Mouse (Mus musculus) forebrain, embryonic 13.5 days (tissue): ENCODE results near the gene Mmp14. TPM values are rescaled to one million over a fixed set of nuclear protein-coding genes. Genes with fewer than 3 reads are reported as not detected.

ENCODE experiments used
- ATAC-seq: fragments of 200-750 bp; cut with Nextera tagmentation; 2 replicates; pipeline ENCODE4 v1.8.0; 2017
- H3K27ac ChIP-seq: fragments of 300-500 bp; sonication (generic); 2 replicates; pipeline ENCODE4 v1.5.1; 2015; ENCODE audit warnings: inconsistent platforms, mild to moderate bottlenecking, moderate library complexity
- H3K27me3 ChIP-seq: fragments of 300-500 bp; sonication (generic); 2 replicates; pipeline ENCODE4 v1.6.1; 2015; ENCODE audit warnings: mild to moderate bottlenecking, inconsistent platforms
- H3K36me3 ChIP-seq: fragments of 300-500 bp; sonication (generic); 2 replicates; pipeline ENCODE4 v1.6.1; 2015; ENCODE audit warnings: mild to moderate bottlenecking, inconsistent platforms; ENCODE audit not compliant: poor library complexity, severe bottlenecking
- H3K4me1 ChIP-seq: fragments of 300-500 bp; sonication (generic); 2 replicates; pipeline ENCODE4 v1.6.1; 2015; ENCODE audit warnings: inconsistent platforms
- H3K4me2 ChIP-seq: fragments of 300-500 bp; sonication (generic); 2 replicates; pipeline ENCODE4 v1.6.1; 2015; ENCODE audit warnings: inconsistent platforms, mild to moderate bottlenecking, moderate library complexity
- H3K4me3 ChIP-seq: fragments of 300-500 bp; sonication (generic); 2 replicates; pipeline ENCODE4 v1.5.1; 2015; ENCODE audit warnings: mild to moderate bottlenecking, inconsistent platforms
- H3K9ac ChIP-seq: fragments of 300-500 bp; sonication (generic); 2 replicates; pipeline ENCODE4 v1.6.1; 2015; ENCODE audit warnings: mild to moderate bottlenecking, inconsistent platforms
- H3K9me3 ChIP-seq: fragments of 300-500 bp; sonication (generic); replicated peaks from 2 replicates; pipeline ENCODE4 v1.6.1; 2016; ENCODE audit warnings: inconsistent platforms
- WGBS: fragments of 180-500 bp; shearing (Covaris S2); methylation state at CpG from one replicate; pipeline ENCODE4 v1.1.7; 2015; 5-methylcytosine and 5-hydroxymethylcytosine counted together
- polyA plus RNA-seq: library from polyadenylated mRNA; unstranded; fragments of >200 nt; fragmentation: Nextera tagmentation; extraction: Ambion mirVana; gene quantifications from 2 replicates; pipeline ENCODE4 v1.2.1, GENCODE M21; 2015

Mmp14 gene
- polyA plus RNA-seq, 1 experiment from 2014 or later = 54.5 TPM

DNA sequence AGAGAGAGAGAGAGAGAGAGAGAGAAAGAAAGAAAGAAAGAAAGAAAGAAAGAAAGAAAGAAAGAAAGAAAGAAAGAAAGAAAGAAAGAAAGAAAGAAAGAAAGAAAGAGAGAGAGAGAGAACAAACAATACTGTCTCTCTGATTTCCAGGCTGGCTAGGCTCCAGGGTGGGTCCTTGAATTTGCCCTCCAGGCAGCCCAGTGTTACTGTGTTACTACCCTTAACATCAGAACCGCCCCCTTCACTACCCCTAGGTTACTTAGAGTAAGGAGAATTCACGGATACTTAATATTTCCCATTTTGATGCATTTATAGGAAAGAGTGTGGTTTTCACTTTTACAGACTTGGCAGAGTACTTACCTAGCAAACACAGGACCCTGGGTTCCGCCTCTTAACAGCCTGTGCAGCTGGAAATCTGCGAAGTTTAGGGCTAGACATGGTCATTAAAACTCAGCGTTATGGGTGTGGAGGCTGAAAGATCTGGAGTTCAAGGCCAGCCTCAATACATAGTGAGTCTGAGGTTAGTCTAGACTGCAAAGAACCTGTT lies 15.1 kb upstream of the Mmp14 start:
- 34% methylated on average over 5 of the region's 5 CpGs for WGBS
- no peak for ATAC-seq
- peaks cover 32% of the 10 kb centered on the region for H3K27me3 ChIP-seq
- H3K9me3 ChIP-seq = no peaks in the 10 kb centered on the region
- H3K4me3 ChIP-seq = no peak overlapping the region
- H3K36me3 ChIP-seq = no peaks in the 10 kb centered on the region
- H3K4me2 ChIP-seq = no peak overlapping the region
- H3K27ac ChIP-seq = no peak overlapping the region
- peaks cover 9% of the 10 kb centered on the region for H3K4me1 ChIP-seq
- H3K9ac ChIP-seq = no peak overlapping the region

- no peak overlapping the region for H3K9ac ChIP-seq
- H3K4me1 ChIP-seq = peaks cover 9% of the 10 kb centered on the region
- no peaks in the 10 kb centered on the region for H3K9me3 ChIP-seq
- H3K27ac ChIP-seq = no peak overlapping the region
- 57% methylated on average over 4 of the region's 4 CpGs for WGBS
- H3K36me3 ChIP-seq = no peaks in the 10 kb centered on the region
- H3K4me2 ChIP-seq = no peak overlapping the region
- no peak overlapping the region for H3K4me3 ChIP-seq
- no peak for ATAC-seq
- H3K27me3 ChIP-seq = peaks cover 32% of the 10 kb centered on the region
Observed at GRCm38 (mm10) chr14:54416830-54417229, 14.6 kb upstream of the Mmp14 start.

GRCm38 (mm10) chr14:54417623-54418081 lies 13.8 kb upstream of the Mmp14 start, which contains the start of gene Slc7a7:
Gene Slc7a7 (minus strand): TSS chr14:54417780.
- peaks cover 9% of the 10 kb centered on the region for H3K4me1 ChIP-seq
- no peaks in the 10 kb centered on the region for H3K9me3 ChIP-seq
- peaks cover 32% of the 10 kb centered on the region for H3K27me3 ChIP-seq
- peak within 1 kb of the TSS; percentile 27 for H3K4me2 ChIP-seq
- no peak within 1 kb of the TSS for H3K27ac ChIP-seq
- WGBS = 8% methylated on average over 19 of the region's 19 CpGs
- H3K4me3 ChIP-seq = no peak within 1 kb of the TSS
- H3K36me3 ChIP-seq = no peaks in the 10 kb centered on the region
- no peak for ATAC-seq
- H3K9ac ChIP-seq = no peak within 1 kb of the TSS; the same call in 1 of the 2 replicates

GRCm38 (mm10) chr14:54421014-54421413 lies 10.4 kb upstream of the Mmp14 start:
- ATAC-seq = no peak
- Histone ChIP-seq H3K27ac (no peak overlapping the region), H3K4me1 (0 out of 2 replicates have a peak, but pooled peaks cover 3% of the 10 kb centered on the region), H3K36me3 (no peaks in the 10 kb centered on the region), H3K4me3 (no peak overlapping the region), H3K9me3 (no peaks in the 10 kb centered on the region), H3K4me2 (no peak overlapping the region), H3K27me3 (peaks cover 16% of the 10 kb centered on the region), H3K9ac (no peak overlapping the region)
- WGBS = 89% methylated on average over 2 of the region's 2 CpGs

- ATAC-seq = no peak
- Histone ChIP-seq H3K27me3 (no peaks in the 10 kb centered on the region), H3K27ac (no peak overlapping the region), H3K4me3 (no peak overlapping the region), H3K4me2 (no peak overlapping the region), H3K9me3 (no peaks in the 10 kb centered on the region), H3K4me1 (peaks cover 16% of the 10 kb centered on the region), H3K9ac (no peak overlapping the region), H3K36me3 (peaks cover under 1% of the 10 kb centered on the region)
- 58% methylated on average over 5 of the region's 5 CpGs for WGBS
Observed at GRCm38 (mm10) chr14:54423406-54423805, 8.0 kb upstream of the Mmp14 start.

GRCm38 (mm10) chr14:54424634-54425033 lies 6.8 kb upstream of the Mmp14 start:
- Histone ChIP-seq H3K4me2 (no peak overlapping the region), H3K27me3 (no peaks in the 10 kb centered on the region), H3K27ac (no peak overlapping the region), H3K4me1 (peaks cover 28% of the 10 kb centered on the region), H3K9ac (no peak overlapping the region), H3K36me3 (peaks cover 13% of the 10 kb centered on the region), H3K9me3 (no peaks in the 10 kb centered on the region), H3K4me3 (no peak overlapping the region)
- 85% methylated on average over 1 of the region's 1 CpGs for whole genome bisulfite sequencing
- no peak for ATAC-seq

DNA sequence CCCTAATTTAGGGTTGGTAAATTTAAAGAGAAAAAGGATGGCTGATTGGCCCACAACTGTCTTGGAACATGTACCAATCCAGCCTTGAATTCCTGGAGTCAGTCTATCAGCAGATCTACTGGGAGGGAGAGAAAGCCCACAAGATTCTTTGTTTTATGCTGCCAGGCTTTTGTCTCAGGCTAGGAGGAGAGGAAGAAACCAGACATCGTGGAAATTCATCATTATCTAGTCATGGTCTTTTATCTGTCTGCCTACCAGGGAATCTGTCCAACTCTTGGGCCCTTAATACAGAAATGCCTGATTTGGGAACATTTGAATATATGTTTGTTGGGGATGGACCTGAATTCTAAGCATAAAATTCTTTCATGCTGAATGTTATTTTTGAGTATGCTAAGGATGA lies 5.9 kb upstream of the Mmp14 start:
- H3K36me3 ChIP-seq = peaks cover 14% of the 10 kb centered on the region
- no peaks in the 10 kb centered on the region for H3K9me3 ChIP-seq
- H3K4me2 ChIP-seq = peak overlapping the region; percentile 61; the same call in 1 of the 2 replicates
- peaks cover 37% of the 10 kb centered on the region for H3K4me1 ChIP-seq
- ATAC-seq = no peak
- 92% methylated on average over 1 of the region's 1 CpGs for WGBS
- H3K9ac ChIP-seq = no peak overlapping the region
- no peaks in the 10 kb centered on the region for H3K27me3 ChIP-seq
- H3K27ac ChIP-seq = no peak overlapping the region
- peak overlapping the region; percentile 80 for H3K4me3 ChIP-seq

DNA sequence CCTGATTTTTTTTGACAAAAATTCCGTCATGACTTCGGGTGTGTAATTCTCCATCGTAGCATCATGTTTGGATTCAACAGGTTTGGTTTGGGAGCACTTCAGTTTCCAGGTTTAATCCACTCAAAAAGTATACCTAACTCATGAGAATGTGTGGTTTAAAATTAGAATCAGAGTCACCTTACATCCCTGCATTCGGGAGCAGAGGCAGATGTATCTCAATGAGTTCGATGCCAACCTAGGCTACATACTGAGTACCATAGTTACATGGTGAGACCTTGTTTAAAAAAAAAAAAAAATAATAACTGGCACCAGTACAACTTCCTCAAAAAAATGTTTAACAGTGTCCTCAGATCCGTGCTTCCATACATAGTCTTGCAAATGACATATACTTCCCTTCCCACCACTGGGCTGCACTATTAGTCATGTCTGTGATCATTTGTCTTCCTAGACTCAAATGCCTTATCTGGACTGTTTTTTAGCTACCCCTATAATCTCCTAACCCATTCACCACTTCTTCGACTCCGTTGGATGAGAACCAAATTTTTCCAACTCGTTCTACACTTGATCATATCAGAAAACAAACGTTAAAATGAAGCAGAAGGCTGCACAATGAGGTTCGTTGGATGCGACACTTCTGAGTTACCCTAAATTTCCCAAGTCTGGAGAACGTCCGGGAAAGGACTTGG lies 5.3 kb upstream of the Mmp14 start:
- ATAC-seq = peak; percentile 28; the same call in 1 of the 2 replicates
- H3K36me3 ChIP-seq = peaks cover 14% of the 10 kb centered on the region
- no peaks in the 10 kb centered on the region for H3K9me3 ChIP-seq
- no peaks in the 10 kb centered on the region for H3K27me3 ChIP-seq
- H3K4me3 ChIP-seq = peak overlapping the region; percentile 80
- 31% methylated on average over 14 of the region's 14 CpGs for WGBS
- H3K4me2 ChIP-seq = peak overlapping the region; percentile 61
- H3K4me1 ChIP-seq = peaks cover 42% of the 10 kb centered on the region
- peak overlapping the region; percentile 90 for H3K9ac ChIP-seq
- peak overlapping the region; percentile 89 for H3K27ac ChIP-seq

DNA sequence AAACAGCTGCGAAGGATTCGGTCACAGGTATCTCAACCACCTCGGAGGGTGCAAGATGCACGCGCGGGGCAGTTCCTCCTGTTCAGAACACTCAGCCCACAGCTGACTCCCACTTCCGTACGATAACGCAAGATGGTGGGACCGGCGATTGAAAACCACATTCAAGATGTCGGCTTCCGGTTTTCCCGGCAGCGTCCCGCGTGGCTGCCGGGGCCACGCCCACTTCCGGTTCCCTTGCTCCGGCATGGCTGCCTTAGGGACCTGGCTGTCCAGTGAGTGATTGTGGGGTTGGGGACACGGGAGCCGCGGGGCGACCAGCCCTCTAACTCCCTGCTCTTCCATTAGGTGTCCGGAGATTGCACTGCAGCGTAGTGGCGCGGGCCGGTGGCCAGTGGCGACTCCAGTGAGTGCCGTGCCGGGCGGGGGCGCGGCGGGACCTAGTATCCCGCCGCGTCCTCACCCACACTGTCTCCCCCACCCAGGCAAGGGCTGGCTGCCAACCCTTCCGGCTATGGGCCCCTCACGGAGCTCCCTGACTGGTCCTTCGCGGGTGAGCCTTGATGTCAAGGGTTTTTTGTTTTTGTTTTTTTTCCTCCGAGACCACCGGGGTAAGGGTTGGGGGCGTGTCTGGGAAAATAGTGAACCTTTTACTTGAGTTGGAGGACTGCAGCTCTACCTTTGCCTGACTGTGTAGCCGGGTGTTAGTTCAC lies 4.6 kb upstream of the Mmp14 start, which contains the start of gene Mrpl52:
Gene Mrpl52 (plus strand): TSS at position 221 of the 710 bp plus-strand sequence.
- no peaks in the 10 kb centered on the region for H3K9me3 ChIP-seq
- under 1% methylated on average over 48 of the region's 48 CpGs for WGBS
- H3K4me3 ChIP-seq = peak within 1 kb of the TSS; percentile 80
- no peaks in the 10 kb centered on the region for H3K27me3 ChIP-seq
- peak; percentile 82 for ATAC-seq
- H3K4me1 ChIP-seq = peaks cover 43% of the 10 kb centered on the region
- peak within 1 kb of the TSS; percentile 90 for H3K9ac ChIP-seq
- peak within 1 kb of the TSS; percentile 61 for H3K4me2 ChIP-seq
- H3K36me3 ChIP-seq = peaks cover 14% of the 10 kb centered on the region
- H3K27ac ChIP-seq = peak within 1 kb of the TSS; percentile 89

- ATAC-seq = no peak
- Histone ChIP-seq H3K4me1 (peaks cover 52% of the 10 kb centered on the region), H3K27ac (no peak overlapping the region), H3K4me2 (peak overlapping the region; percentile 61), H3K27me3 (no peaks in the 10 kb centered on the region), H3K9me3 (no peaks in the 10 kb centered on the region), H3K9ac (0 out of 2 replicates have a peak overlapping the region, but pooled peaks have one; percentile 90), H3K4me3 (peak overlapping the region; percentile 80), H3K36me3 (peaks cover 14% of the 10 kb centered on the region)
- 94% methylated on average over 7 of the region's 7 CpGs for WGBS
Observed at GRCm38 (mm10) chr14:54427696-54428095, 3.7 kb upstream of the Mmp14 start.

- H3K36me3 ChIP-seq = peaks cover 14% of the 10 kb centered on the region
- H3K9ac ChIP-seq = no peak overlapping the region
- peaks cover 59% of the 10 kb centered on the region for H3K4me1 ChIP-seq
- no peak overlapping the region for H3K4me2 ChIP-seq
- H3K27ac ChIP-seq = no peak overlapping the region
- WGBS = 91% methylated on average over 5 of the region's 5 CpGs
- no peak for ATAC-seq
- H3K9me3 ChIP-seq = no peaks in the 10 kb centered on the region
- no peaks in the 10 kb centered on the region for H3K27me3 ChIP-seq
- no peak overlapping the region for H3K4me3 ChIP-seq
Observed at GRCm38 (mm10) chr14:54428421-54428820, 3.0 kb upstream of the Mmp14 start.
